Mouse (Mus musculus) urinary bladder, postnatal 10 days (tissue): ENCODE data around the gene Gpr155.

ENCODE experiments used
- DNase-seq: peaks from one replicate; pipeline ENCODE4 v3.0.0; 2022; ENCODE audit warnings: low spot score

Gene Gpr155

GRCm38 (mm10) chr2:73319218-73319617 lies 67.2 kb downstream of the Gpr155 start:
- DNase-seq, result no peak

DNA sequence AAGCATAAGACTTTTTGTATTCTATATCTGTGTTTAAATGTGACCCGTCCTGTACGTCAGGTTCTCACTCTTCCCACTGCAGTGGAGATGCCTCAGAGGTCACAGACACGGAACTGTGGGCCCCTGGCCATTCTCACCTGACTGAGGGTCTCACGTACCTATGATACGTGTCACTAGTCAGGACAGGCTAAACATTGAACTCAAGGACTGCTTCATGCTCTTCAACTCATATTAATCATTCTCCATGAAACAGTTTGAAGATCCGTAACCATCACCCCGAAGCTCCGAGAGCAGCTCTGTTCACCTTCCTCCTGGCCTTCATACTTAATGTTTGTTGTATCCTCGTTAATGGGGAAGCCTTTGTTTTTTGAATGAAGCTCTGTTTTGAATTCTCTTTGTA lies 68.9 kb downstream of the Gpr155 start:
- DNase-seq, result no peak

- no peak for DNase-seq
These were observed 72.1 kb downstream of the Gpr155 start for GRCm38 (mm10) chr2:73314311-73314710.

- no peak for DNase-seq
These were observed 73.3 kb downstream of the Gpr155 start for GRCm38 (mm10) chr2:73313117-73313501.

DNA sequence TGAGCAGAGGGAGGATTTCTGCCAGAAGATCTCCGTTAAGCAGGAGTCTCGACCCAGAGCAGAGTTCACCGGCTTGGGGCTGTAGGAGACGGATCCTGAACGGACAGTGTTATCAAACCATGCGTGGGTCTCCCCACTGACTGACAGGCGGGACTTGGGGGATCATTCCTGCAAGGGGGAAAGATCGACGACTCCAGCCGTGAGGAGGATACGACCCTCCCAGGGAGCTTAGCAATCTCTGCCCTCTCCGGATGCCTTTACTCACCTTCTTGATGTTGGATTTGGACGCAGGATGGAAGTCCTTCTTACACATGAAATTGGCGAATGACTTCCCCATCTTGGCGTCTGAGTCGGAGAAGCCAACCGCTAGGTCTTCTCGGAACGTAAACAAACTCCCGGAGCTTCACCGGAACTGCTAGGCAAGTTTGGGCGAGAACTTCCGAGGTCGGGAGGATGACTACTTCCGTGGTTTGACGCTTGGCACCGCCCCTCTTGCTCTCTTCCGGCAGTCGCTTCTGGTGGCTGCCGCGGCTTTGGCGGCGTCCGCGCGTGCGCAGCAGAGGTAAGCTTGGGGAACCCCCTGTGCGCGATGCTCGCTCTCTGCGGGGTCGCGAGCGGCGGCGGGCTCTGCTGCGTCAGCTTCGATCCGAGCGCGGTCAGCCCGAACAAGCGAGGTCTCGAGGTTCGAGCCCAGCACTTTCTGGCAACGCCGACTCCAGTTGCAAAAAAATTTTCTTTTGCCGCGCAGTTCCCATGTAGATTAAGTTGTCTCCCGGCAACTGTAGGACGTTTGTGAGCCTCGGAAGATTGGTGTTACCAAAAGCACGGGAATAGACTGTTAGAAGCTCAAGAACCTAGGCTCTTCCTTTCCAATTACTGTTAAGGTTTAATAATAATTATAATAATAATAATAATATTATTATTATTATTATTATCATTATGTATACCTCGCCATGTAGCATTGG lies 73.9 kb downstream of the Gpr155 start, which contains the start of the genes Scrn3 and Cir1:
Gene Scrn3, plus strand, starts transcription at position 450 of the 965 bp plus-strand sequence.
Gene Cir1, minus strand, starts transcription at position 550 of the 965 bp plus-strand sequence.
- DNase-seq, result peak; percentile 76

GRCm38 (mm10) chr2:73306006-73306405 lies 80.4 kb downstream of the Gpr155 start:
- no peak for DNase-seq

DNA sequence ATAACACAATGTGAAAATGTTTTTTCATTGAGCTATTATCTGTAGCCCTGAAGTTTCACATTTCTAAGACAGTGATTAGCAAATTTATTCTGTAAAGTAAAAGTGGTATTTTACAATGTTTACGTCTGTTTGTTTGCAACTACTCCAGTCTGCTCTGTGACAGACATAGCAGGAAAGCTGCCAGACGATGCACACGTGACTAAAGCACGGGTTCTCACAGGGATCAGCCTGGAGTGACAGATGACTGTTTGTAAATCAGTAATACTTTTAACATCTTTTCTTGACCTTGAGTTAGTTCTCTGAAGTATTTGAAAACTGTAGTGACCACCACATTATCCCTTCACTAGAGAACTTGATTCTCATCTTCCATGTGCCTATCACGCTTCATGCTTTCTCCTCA lies 81.9 kb downstream of the Gpr155 start:
- DNase-seq, result no peak

GRCm38 (mm10) chr2:73302722-73303121 lies 83.7 kb downstream of the Gpr155 start:
- no peak for DNase-seq

- DNase-seq, result no peak
These were observed 84.4 kb downstream of the Gpr155 start for GRCm38 (mm10) chr2:73301979-73302378.

DNA sequence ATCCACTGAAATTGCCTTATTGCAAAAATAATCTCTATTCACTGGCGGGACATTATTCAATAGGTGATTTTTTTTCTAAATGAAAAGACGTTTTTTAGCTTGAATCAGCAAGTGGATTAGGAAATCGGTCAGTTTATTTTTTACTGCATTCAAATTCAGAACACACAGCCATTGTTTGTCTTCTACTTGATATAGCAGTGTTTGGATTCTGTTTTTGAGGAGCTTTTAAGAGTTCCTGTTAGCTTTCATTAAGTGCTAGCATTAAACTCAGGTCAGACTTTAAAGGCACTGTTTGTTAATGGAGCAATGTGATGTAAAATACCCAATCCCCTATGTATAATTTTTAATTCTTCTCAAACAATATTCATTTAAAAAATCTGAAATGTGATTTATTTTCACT lies 87.5 kb downstream of the Gpr155 start:
- DNase-seq, result no peak

- DNase-seq, result no peak
These were observed 88.2 kb downstream of the Gpr155 start for GRCm38 (mm10) chr2:73298154-73298553.

DNA sequence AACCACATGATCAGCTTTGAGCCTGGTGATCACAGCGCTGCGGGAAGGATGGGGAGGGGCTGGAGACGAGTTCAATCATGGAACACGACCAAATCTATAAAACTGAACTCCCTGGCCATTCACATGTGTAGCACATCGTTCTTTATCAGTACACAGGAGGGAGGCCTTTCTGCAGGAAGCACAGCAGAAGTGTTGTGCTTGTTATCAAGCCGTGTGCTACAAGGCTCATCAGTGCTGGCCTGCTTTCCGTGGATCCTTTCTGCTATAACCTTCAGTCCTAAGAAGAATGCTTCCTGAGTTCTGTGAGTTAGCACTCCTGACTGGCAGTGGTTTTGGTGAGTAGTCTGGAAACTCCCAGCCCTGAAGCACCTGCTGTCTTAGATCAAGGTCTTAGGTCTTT lies 91.3 kb downstream of the Gpr155 start:
- no peak for DNase-seq
